Mouse (Mus musculus) lung, adult 2 months (tissue): ENCODE results near the gene Gprin2.

Experiments used
- CTCF ChIP-seq: fragments of 200-500 bp; IDR thresholded peaks from 2 replicates; pipeline ENCODE4 v1.5.1; 2011; ENCODE audit warnings: mild to moderate bottlenecking, low read length, control low read depth; ENCODE audit not compliant: insufficient read depth
- POLR2A ChIP-seq: fragments of 200-500 bp; IDR thresholded peaks from 2 replicates; pipeline ENCODE4 v1.6.1; 2011; ENCODE audit warnings: low read depth, mild to moderate bottlenecking, control low read depth, low read length, borderline replicate concordance; ENCODE audit errors: extremely low read depth

GRCm38 (mm10) chr14:34193879-34194278 is 7.6 kb downstream of the Gprin2 start:
- TF ChIP-seq POLR2A (no peak), CTCF (no peak)
